Mouse (Mus musculus): ENCODE data around the gene Pknox1.

GRCm38 (mm10) chr17:31566276-31566675, 1.7 kb downstream of the Pknox1 start:
- TF ChIP-seq CTCF (IDR thresholded peaks at IDR 0.05; ENCODE audit: low read depth, low read length) (no peak), POLR2A (IDR thresholded peaks at IDR 0.05; ENCODE audit: insufficient read depth, low read length) (no peak)
